Mouse (Mus musculus): ENCODE measurements at regions not wholly inside any gene's neighbourhood (a gene's known extent, or its start where the extent isn't known, plus 50 kb on each side); places are given as distances from the start of the nearest gene placed in this dataset.

- H3K79me2 ChIP-seq (ENCODE audit: control insufficient read depth, insufficient read depth, low read length, poor library complexity) = no peaks in the 10 kb centered on the region
- no peak for DNase-seq (ENCODE audit: low read depth, low spot score)
- no peak overlapping the region for H3K4me3 ChIP-seq (ENCODE audit: control insufficient read depth in 1 of 2, insufficient read depth in 1 of 2, low read depth in 2 of 2, low read length in 2 of 2)
- no peaks in the 10 kb centered on the region for H3K36me3 ChIP-seq (ENCODE audit: control insufficient read depth in 1 of 2, insufficient read depth in 2 of 2, low read length in 2 of 2)
- no peaks in the 10 kb centered on the region for H3K4me1 ChIP-seq (ENCODE audit: control insufficient read depth in 1 of 2, insufficient read depth in 2 of 2, low read length in 2 of 2)
- no peaks in the 10 kb centered on the region for H3K9me3 ChIP-seq (replicated peaks; ENCODE audit: insufficient read depth, low read length)
- TF ChIP-seq JUND (IDR thresholded peaks at IDR 0.05; ENCODE audit: low read depth, low read length) (no peak), CTCF (IDR thresholded peaks at IDR 0.05 in 2 of 3, conservative IDR thresholded peaks at IDR 0.05 in 1 of 3; ENCODE audit: control insufficient read depth in 1 of 3, insufficient read depth in 1 of 3, low read depth in 2 of 3, low read length in 3 of 3, poor library complexity in 1 of 3, severe bottlenecking in 1 of 3) (no peak), POLR2A (IDR thresholded peaks at IDR 0.05; ENCODE audit: control insufficient read depth in 1 of 2, insufficient read depth in 1 of 2, low read depth in 1 of 2, low read length in 2 of 2, poor library complexity in 1 of 2) (no peak), SIN3A (IDR thresholded peaks at IDR 0.05; ENCODE audit: low read length) (no peak), UBTF (IDR thresholded peaks at IDR 0.05; ENCODE audit: borderline replicate concordance, insufficient read depth, low read depth, low read length) (no peak), MAX (IDR thresholded peaks at IDR 0.05; ENCODE audit: low read length) (no peak), BHLHE40 (IDR thresholded peaks at IDR 0.05; ENCODE audit: borderline replicate concordance, low read depth, low read length) (no peak), NELFE (IDR thresholded peaks at IDR 0.05; ENCODE audit: low read depth, low read length) (no peak), ZKSCAN1 (IDR thresholded peaks at IDR 0.05; ENCODE audit: low read depth, low read length) (no peak), TCF12 (IDR thresholded peaks at IDR 0.05; ENCODE audit: low read depth, low read length) (no peak), USF2 (IDR thresholded peaks at IDR 0.05; ENCODE audit: borderline replicate concordance in 1 of 2, insufficient read depth in 1 of 2, low read depth in 1 of 2, low read length in 2 of 2) (no peak), TBP (IDR thresholded peaks at IDR 0.05; ENCODE audit: low read depth, low read length) (no peak), USF1 (IDR thresholded peaks at IDR 0.05; ENCODE audit: low read depth, low read length) (no peak), NRF1 (IDR thresholded peaks at IDR 0.05; ENCODE audit: insufficient read depth, low read depth, low read length, poor library complexity, severe bottlenecking) (no peak), RCOR1 (IDR thresholded peaks at IDR 0.05; ENCODE audit: low read depth, low read length) (no peak), ETS1 (IDR thresholded peaks at IDR 0.05; ENCODE audit: low read depth, low read length) (no peak), MAZ (IDR thresholded peaks at IDR 0.05; ENCODE audit: low read depth, low read length) (no peak), MXI1 (IDR thresholded peaks at IDR 0.05; ENCODE audit: low read depth, low read length) (no peak)
- no peak overlapping the region for H3K27ac ChIP-seq (ENCODE audit: control insufficient read depth, low read depth, low read length)
- no peaks in the 10 kb centered on the region for H3K27me3 ChIP-seq (ENCODE audit: control insufficient read depth in 1 of 2, insufficient read depth in 2 of 2, low read length in 2 of 2)
- no peak overlapping the region for H3K9ac ChIP-seq (ENCODE audit: control insufficient read depth, low read depth, low read length, poor library complexity, severe bottlenecking)
Measured at GRCm38 (mm10) chr12:51294971-51295477, 52.8 kb upstream of the G2e3 start.

- Histone ChIP-seq H3K4me1 (ENCODE audit: control insufficient read depth in 1 of 2, insufficient read depth in 2 of 2, low read length in 2 of 2) (no peaks in the 10 kb centered on the region; a peak in 1 of 4 replicates), H3K36me3 (ENCODE audit: control insufficient read depth in 1 of 2, insufficient read depth in 2 of 2, low read length in 2 of 2) (no peaks in the 10 kb centered on the region), H3K27ac (ENCODE audit: control insufficient read depth, low read depth, low read length) (no peak overlapping the region), H3K9me3 (replicated peaks; ENCODE audit: insufficient read depth, low read length) (no peaks in the 10 kb centered on the region), H3K4me3 (ENCODE audit: control insufficient read depth in 1 of 2, insufficient read depth in 1 of 2, low read depth in 2 of 2, low read length in 2 of 2) (no peak overlapping the region), H3K9ac (ENCODE audit: control insufficient read depth, low read depth, low read length, poor library complexity, severe bottlenecking) (no peak overlapping the region), H3K27me3 (ENCODE audit: control insufficient read depth in 1 of 2, insufficient read depth in 2 of 2, low read length in 2 of 2) (no peaks in the 10 kb centered on the region), H3K79me2 (ENCODE audit: control insufficient read depth, insufficient read depth, low read length, poor library complexity) (no peaks in the 10 kb centered on the region)
- DNase-seq (ENCODE audit: low read depth, low spot score) = no peak
- TF ChIP-seq BHLHE40 (IDR thresholded peaks at IDR 0.05; ENCODE audit: borderline replicate concordance, low read depth, low read length) (no peak), UBTF (IDR thresholded peaks at IDR 0.05; ENCODE audit: borderline replicate concordance, insufficient read depth, low read depth, low read length) (no peak), POLR2AphosphoS5 (IDR thresholded peaks at IDR 0.05; ENCODE audit: borderline replicate concordance, low read depth, low read length) (no peak), POLR2A (IDR thresholded peaks at IDR 0.05; ENCODE audit: control insufficient read depth in 1 of 2, insufficient read depth in 1 of 2, low read depth in 1 of 2, low read length in 2 of 2, poor library complexity in 1 of 2) (no peak), ETS1 (IDR thresholded peaks at IDR 0.05; ENCODE audit: low read depth, low read length) (no peak), ZMIZ1 (IDR thresholded peaks at IDR 0.05; ENCODE audit: low read depth, low read length) (no peak), MAFK (IDR thresholded peaks at IDR 0.05; ENCODE audit: borderline replicate concordance, low read depth, low read length) (no peak), MAZ (IDR thresholded peaks at IDR 0.05; ENCODE audit: low read depth, low read length) (no peak), RCOR1 (IDR thresholded peaks at IDR 0.05; ENCODE audit: low read depth, low read length) (no peak), MXI1 (IDR thresholded peaks at IDR 0.05; ENCODE audit: low read depth, low read length) (no peak), RAD21 (IDR thresholded peaks at IDR 0.05; ENCODE audit: low read depth, low read length) (no peak), SIN3A (IDR thresholded peaks at IDR 0.05; ENCODE audit: low read length) (no peak), ZNF384 (IDR thresholded peaks at IDR 0.05; ENCODE audit: low read depth, low read length) (no peak), TBP (IDR thresholded peaks at IDR 0.05; ENCODE audit: low read depth, low read length) (no peak), USF2 (IDR thresholded peaks at IDR 0.05; ENCODE audit: borderline replicate concordance in 1 of 2, insufficient read depth in 1 of 2, low read depth in 1 of 2, low read length in 2 of 2) (no peak), MYB (IDR thresholded peaks at IDR 0.05; ENCODE audit: low read depth, low read length) (no peak), SMC3 (IDR thresholded peaks at IDR 0.05; ENCODE audit: low read depth, low read length) (no peak), EP300 (IDR thresholded peaks at IDR 0.05; ENCODE audit: low read depth in 1 of 2, low read length in 2 of 2) (no peak), ZC3H11A (IDR thresholded peaks at IDR 0.05; ENCODE audit: low read depth, low read length) (no peak)
Measured at GRCm38 (mm10) chr12:51278358-51278757, 69.5 kb upstream of the G2e3 start.

All from MEL (cell line).